Mouse (Mus musculus) midbrain, embryonic 14.5 days (tissue): ENCODE data around the gene Gm49373. TPM values are rescaled to one million over a fixed set of nuclear protein-coding genes. Genes with fewer than 3 reads are reported as not detected.

ENCODE experiments used
- ATAC-seq: fragments of 200-750 bp; cut with Nextera tagmentation; 2 replicates; pipeline ENCODE4 v1.8.0; 2017; ENCODE audit warnings: moderate number of reproducible peaks, moderate library complexity; ENCODE audit not compliant: low FRiP score, low TSS enrichment
- DNase-seq: peaks from one replicate; pipeline ENCODE4 v3.0.0-alpha.2; 2015
- H3K27ac ChIP-seq: fragments of 300-500 bp; sonication (generic); replicated peaks from 2 replicates; pipeline ENCODE4 v1.5.1; 2014; ENCODE audit warnings: mild to moderate bottlenecking, low read depth, low read length, moderate library complexity
- H3K27me3 ChIP-seq: fragments of 300-500 bp; sonication (generic); 2 replicates; pipeline ENCODE4 v1.6.1; 2014; ENCODE audit warnings: low read length, control low read depth, mixed read lengths; ENCODE audit not compliant: control insufficient read depth, insufficient read depth
- H3K36me3 ChIP-seq: fragments of 300-500 bp; sonication (generic); 2 replicates; pipeline ENCODE4 v1.6.1; 2014; ENCODE audit warnings: low read length, control low read depth; ENCODE audit not compliant: control insufficient read depth, insufficient read depth
- H3K4me1 ChIP-seq: fragments of 300-500 bp; sonication (generic); 2 replicates; pipeline ENCODE4 v1.6.1; 2014; ENCODE audit warnings: mild to moderate bottlenecking, antibody characterized with exemption, low read length, control low read depth; ENCODE audit not compliant: control insufficient read depth, insufficient read depth
- H3K4me2 ChIP-seq: fragments of 300-500 bp; sonication (generic); 2 replicates; pipeline ENCODE4 v1.6.1; 2014; ENCODE audit warnings: mild to moderate bottlenecking, low read length, moderate library complexity
- H3K4me3 ChIP-seq: fragments of 300-500 bp; sonication (generic); replicated peaks from 2 replicates; pipeline ENCODE4 v1.5.1; 2014; ENCODE audit warnings: low read depth, low read length
- H3K9ac ChIP-seq: fragments of 300-500 bp; sonication (generic); replicated peaks from 2 replicates; pipeline ENCODE4 v1.6.1; 2014; ENCODE audit warnings: mild to moderate bottlenecking, low read length, moderate library complexity
- H3K9me3 ChIP-seq: fragments of 300-500 bp; sonication (generic); 2 replicates; pipeline ENCODE4 v1.6.1; 2016; ENCODE audit warnings: low read length, control low read depth, mixed read lengths; ENCODE audit not compliant: control insufficient read depth
- WGBS: fragments of 180-500 bp; shearing (Covaris S2); extraction: QIAGEN DNeasy Blood & Tissue Kit; methylation state at CpG from one replicate; pipeline ENCODE4 v1.1.7; 2014; 5-methylcytosine and 5-hydroxymethylcytosine counted together
- polyA plus RNA-seq: library from polyadenylated mRNA; unstranded; fragments of >200 nt; fragmentation: Nextera tagmentation; extraction: Ambion mirVana; gene quantifications from 2 replicates; pipeline ENCODE4 v1.2.1, GENCODE M21; 2014

The Gm49373 gene
- polyA plus RNA-seq, 1 experiment from 2014 or later, result 1.3 TPM

DNA sequence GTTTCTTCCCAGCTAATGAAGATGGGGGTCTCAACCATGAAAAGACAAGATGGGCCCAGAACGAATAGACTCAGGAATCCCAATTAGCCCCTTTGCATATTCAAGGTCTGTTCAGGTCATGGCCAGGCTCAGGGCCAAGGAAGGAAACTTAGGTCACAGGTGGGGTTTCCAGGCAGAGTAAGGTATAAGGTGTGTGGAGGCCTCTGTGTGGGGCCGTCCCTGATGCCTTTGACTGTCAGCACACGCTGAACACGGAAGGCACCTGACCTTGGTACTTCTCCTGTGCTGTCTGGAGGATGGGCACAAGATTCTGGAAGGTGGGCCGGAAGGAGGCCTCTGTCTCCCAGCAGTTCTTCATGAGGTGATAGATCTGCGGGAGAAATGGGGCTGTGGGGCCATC is 31.9 kb upstream of the Gm49373 start:
- Histone ChIP-seq H3K9me3 (no peaks in the 10 kb centered on the region), H3K36me3 (0 out of 2 replicates have a peak, but pooled peaks cover 10% of the 10 kb centered on the region), H3K4me2 (no peak overlapping the region), H3K27me3 (no peaks in the 10 kb centered on the region), H3K4me3 (no peak overlapping the region), H3K4me1 (no peaks in the 10 kb centered on the region), H3K27ac (no peak overlapping the region), H3K9ac (no peak overlapping the region)
- ATAC-seq (no peak), DNase-seq (no peak)
- 87% methylated on average over 6 of the region's 6 CpGs for WGBS

DNA sequence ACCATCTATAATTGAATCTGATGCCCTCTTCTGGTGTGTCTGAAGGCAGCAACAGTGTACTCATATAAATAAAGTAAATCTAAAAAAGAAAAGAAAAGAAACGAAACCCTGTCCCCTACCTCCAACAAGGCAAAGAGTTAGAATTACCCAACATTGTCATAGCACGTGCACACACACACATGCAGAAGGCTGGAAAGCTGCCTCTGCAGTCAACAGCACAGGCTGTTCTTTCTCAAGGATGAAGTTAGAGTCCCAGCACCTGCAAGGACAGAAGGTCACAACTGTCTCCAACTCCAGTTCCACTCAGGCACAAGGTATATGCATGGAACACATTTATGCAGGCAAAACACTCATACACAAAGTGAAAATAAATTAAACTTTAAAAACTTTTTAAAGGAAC is 29.2 kb upstream of the Gm49373 start:
- no peak for DNase-seq
- H3K27me3 ChIP-seq, result no peaks in the 10 kb centered on the region
- no peak overlapping the region for H3K4me3 ChIP-seq
- H3K9me3 ChIP-seq, result no peaks in the 10 kb centered on the region
- ATAC-seq, result no peak
- 0 out of 2 replicates have a peak, but pooled peaks cover 3% of the 10 kb centered on the region for H3K36me3 ChIP-seq
- no peaks in the 10 kb centered on the region for H3K4me1 ChIP-seq
- no peak overlapping the region for H3K9ac ChIP-seq
- 95% methylated on average over 2 of the region's 2 CpGs for WGBS
- no peak overlapping the region for H3K4me2 ChIP-seq
- no peak overlapping the region for H3K27ac ChIP-seq

DNA sequence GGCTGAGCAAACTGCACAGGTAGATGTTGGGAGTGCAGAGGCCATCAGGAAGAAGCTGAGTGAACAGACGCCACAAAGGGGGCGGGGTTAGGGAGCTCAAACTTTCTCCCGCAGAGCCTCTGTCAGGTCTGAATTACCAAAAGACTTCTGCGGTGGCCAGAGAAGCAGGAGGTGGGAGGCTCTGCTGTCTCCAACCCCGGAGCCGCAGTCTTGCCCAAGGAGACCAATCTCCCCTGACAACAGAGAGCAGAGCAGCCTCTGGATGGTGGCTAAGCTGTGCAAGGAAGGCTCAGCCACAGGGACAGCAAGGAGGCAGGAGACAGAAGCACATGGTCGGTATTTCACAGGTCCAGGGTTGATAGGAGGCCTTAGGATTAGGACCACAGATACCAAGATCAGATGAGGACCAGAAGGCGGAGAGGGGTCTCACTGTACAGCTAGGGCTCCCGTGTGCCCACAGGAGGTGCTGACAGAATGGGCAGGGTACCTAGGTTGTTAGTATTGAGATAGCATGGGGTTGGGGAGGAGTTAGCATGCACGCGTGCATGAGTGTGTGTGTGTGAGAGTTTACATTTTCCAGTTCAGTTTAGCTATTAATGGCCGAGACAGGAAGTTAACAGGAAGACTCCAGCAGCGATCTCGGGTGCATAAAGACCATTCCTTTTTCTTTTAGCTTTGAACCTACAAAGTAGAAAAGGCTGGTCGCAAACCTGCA is 27.7 kb upstream of the Gm49373 start:
- Histone ChIP-seq H3K4me1 (no peaks in the 10 kb centered on the region), H3K27me3 (no peaks in the 10 kb centered on the region), H3K9me3 (no peaks in the 10 kb centered on the region), H3K4me3 (no peak overlapping the region), H3K27ac (0 out of 2 replicates have a peak overlapping the region, but pooled peaks have one; percentile 32), H3K9ac (0 out of 2 replicates have a peak overlapping the region, but pooled peaks have one; percentile 14), H3K4me2 (no peak overlapping the region), H3K36me3 (no peaks in the 10 kb centered on the region)
- DNase-seq (peak; percentile 6), ATAC-seq (no peak)
- WGBS, result 33% methylated on average over 15 of the region's 15 CpGs

DNA sequence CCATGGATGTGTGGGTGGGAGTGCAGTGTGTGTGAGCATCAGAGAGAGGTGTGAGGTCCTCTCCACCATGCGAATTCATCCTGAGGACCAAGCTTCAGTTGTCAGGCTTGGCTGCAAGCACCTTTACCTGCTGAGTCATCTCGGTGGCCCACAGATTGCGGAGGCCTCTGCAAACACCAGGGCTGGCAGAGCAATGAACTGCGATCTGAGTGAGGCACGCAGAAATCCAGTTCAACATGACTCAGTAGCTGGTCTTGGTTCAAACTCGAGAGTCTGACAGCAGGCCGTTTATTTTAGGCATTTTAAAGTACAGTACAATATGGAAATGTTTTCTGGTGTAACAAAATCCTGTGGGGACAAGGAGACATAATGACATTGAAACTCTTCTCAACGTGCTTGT is 24.9 kb upstream of the Gm49373 start:
- DNase-seq (no peak), ATAC-seq (no peak)
- Histone ChIP-seq H3K36me3 (no peaks in the 10 kb centered on the region), H3K27ac (no peak overlapping the region), H3K4me1 (no peaks in the 10 kb centered on the region), H3K9ac (no peak overlapping the region), H3K4me3 (no peak overlapping the region), H3K4me2 (no peak overlapping the region), H3K9me3 (no peaks in the 10 kb centered on the region), H3K27me3 (no peaks in the 10 kb centered on the region)
- 90% methylated on average over 8 of the region's 8 CpGs for WGBS

DNA sequence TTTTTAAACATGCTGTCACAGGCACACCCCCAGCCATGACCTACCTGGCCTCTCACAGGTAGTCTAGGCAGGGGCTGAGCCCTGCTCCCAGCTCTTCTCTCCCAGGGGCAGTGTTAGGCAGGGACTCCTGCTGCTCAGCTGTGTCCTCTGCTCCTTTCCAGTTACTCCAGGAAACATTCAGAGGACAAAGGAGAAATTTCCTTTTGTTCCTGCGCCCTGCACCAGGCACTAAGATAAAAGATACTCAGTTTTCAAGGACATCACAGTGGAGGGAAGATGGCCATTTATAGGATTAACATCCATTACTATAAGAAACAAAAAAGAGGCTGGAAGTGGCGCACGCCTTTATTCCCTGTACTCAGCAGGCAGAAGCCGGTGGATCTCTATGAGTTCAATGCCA is 23.1 kb upstream of the Gm49373 start:
- H3K27me3 ChIP-seq, result no peaks in the 10 kb centered on the region
- 56% methylated on average over 4 of the region's 4 CpGs for WGBS
- no peak overlapping the region for H3K4me3 ChIP-seq
- H3K27ac ChIP-seq, result no peak overlapping the region
- H3K9me3 ChIP-seq, result no peaks in the 10 kb centered on the region
- peaks cover under 1% of the 10 kb centered on the region; the same call in 1 of the 2 replicates for H3K4me1 ChIP-seq
- DNase-seq (no peak), ATAC-seq (no peak)
- H3K9ac ChIP-seq, result no peak overlapping the region
- no peak overlapping the region for H3K4me2 ChIP-seq
- H3K36me3 ChIP-seq, result no peaks in the 10 kb centered on the region

DNA sequence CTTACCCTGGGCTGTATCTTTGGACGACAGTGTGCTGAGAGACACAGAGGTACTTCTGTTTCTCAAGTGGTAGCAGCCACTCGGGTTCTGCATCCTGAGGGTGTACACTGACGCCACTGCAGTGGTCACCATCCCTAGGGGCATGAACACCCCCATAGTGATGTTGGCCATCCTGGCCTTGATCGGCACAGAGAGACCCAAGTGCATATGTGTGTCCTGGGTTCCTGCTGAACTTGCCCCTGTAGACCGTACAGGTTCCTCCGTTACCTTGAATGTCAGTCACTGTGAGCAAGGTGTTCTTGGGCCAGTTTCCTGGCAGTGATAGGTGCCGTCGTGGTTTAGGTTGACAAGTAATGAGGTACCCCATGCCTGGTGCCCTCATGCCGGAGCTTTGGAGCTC is 20.5 kb upstream of the Gm49373 start:
- WGBS, result 96% methylated on average over 9 of the region's 9 CpGs
- no peak overlapping the region for H3K4me3 ChIP-seq
- DNase-seq (no peak), ATAC-seq (no peak)
- peaks cover 10% of the 10 kb centered on the region for H3K4me1 ChIP-seq
- H3K27ac ChIP-seq, result no peak overlapping the region
- H3K9ac ChIP-seq, result no peak overlapping the region
- H3K27me3 ChIP-seq, result no peaks in the 10 kb centered on the region
- H3K36me3 ChIP-seq, result peaks cover 17% of the 10 kb centered on the region
- H3K4me2 ChIP-seq, result no peak overlapping the region
- no peaks in the 10 kb centered on the region for H3K9me3 ChIP-seq

DNA sequence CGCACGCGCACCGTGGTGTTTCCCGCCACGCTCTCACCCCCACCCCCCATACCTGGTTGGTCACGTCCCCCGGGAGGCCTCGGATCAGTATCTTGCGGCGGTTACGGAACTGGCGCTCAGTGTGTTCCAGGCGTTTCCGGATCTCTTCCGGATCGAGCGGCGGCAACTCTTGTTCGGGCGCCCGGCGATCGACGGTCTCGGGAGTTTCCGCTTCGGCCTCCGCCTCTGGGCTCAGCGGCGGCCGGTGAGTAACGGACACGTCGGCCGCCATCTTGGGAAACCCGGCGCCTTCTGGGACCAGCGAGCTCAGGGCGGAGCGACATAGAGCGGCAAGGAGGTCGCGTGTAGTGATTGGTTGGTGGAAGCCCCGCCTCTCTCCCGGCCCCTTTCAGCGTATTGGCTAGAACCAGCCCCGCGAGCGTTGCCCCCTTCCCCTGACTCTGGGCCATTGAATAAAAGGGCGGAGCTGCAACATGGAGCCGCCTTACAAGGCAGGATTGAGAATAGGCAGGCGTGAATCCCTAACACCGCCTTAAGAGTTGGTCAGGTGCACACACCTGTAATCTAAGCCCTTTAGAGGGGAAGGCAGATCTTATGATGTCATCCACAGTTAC is 18.9 kb upstream of the Gm49373 start, which contains the start of the genes Gm38431 and Raver1:
Gm38431 (minus strand) TSS at position 291 of the 614 bp plus-strand sequence.
Raver1 (minus strand) TSS at position 302 of the 614 bp plus-strand sequence.
- Histone ChIP-seq H3K4me1 (peaks cover 10% of the 10 kb centered on the region), H3K9me3 (no peaks in the 10 kb centered on the region), H3K4me3 (peak within 1 kb of the TSS; percentile 69), H3K27me3 (no peaks in the 10 kb centered on the region), H3K27ac (peak within 1 kb of the TSS; percentile 87), H3K9ac (peak within 1 kb of the TSS; percentile 69), H3K4me2 (peak within 1 kb of the TSS; percentile 76), H3K36me3 (peaks cover 33% of the 10 kb centered on the region)
- under 1% methylated on average over 54 of the region's 54 CpGs for WGBS
- peak; percentile 98 for DNase-seq
- ATAC-seq, result peak; percentile 100

DNA sequence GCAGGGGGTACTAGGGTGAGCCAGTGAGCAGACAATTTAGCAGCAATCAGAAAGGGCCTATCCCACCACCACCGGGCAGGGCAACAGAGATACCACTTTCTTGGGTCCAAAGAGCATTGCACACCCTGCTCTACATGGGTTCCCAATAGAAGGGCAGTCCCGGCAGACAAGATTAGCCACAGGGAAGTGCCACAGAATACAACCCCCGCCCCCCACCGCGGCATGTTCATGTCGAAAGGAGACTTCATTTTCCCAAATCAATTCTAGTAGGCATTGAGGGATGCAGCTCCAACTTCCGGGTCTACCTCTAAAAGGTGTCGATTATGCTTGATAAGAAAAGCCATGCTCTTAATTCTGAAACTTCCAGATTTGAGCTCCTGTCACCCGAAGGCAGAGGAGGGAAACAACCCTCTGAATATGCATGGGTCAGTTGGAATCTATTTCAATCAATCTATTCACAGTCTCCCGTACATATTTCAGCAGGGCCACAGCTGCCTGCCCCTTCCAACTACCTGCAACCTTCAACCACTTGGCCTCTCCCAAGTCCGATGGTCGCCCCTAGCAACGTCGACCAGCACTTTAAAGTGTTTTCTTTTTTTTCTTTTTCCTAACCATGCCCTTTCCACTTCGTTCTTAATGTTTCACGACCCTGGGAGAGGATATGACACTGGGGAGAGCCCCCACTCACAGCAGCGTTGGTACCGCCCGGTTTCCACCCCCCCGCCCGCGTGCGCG is 18.2 kb upstream of the Gm49373 start:
- no peak for ATAC-seq

More for the DNA sequence above, 18.2 kb upstream of the Gm49373 start:
- WGBS, result 2% methylated on average over 24 of the region's 24 CpGs
- H3K4me1 ChIP-seq, result peaks cover 10% of the 10 kb centered on the region
- H3K9me3 ChIP-seq, result no peaks in the 10 kb centered on the region
- no peaks in the 10 kb centered on the region for H3K27me3 ChIP-seq
- peaks cover 40% of the 10 kb centered on the region for H3K36me3 ChIP-seq
- peak overlapping the region; percentile 69 for H3K9ac ChIP-seq
- H3K27ac ChIP-seq, result peak overlapping the region; percentile 87
- no peak for DNase-seq
- H3K4me3 ChIP-seq, result peak overlapping the region; percentile 69
- peak overlapping the region; percentile 76 for H3K4me2 ChIP-seq
